Mouse (Mus musculus) lung, postnatal 25 days (tissue): ENCODE measurements around the gene Gm20388.
"Not testable (repeated sequence)": the region's sequence is repeated elsewhere in the genome, so short reads cannot be mapped to it uniquely, and the experiment has no call there.

Source experiments
- DNase-seq: peaks from one replicate; pipeline ENCODE4 v3.0.0; 2022; ENCODE audit warnings: low spot score

The Gm20388 gene

DNA sequence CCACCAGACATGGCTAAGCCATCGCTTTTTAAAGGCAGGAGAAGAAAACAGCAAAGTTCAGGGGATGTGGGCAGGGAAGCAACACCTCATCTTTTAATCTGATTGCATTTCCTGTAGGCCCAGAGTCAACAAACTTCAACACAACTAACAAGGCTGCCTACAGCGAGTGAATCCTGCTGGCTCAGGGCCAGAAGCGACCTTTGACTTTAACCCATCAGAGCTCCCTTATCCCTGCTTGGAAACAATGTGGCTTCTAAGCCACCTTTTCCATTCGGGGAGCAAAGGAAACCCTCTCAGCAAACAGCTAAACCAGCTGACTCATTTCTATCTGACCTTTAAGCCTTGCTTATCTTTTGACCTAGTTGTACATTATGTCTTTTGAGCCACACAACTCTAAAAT is 3886.1 kb downstream of the Gm20388 start:
- DNase-seq = no peak

DNA sequence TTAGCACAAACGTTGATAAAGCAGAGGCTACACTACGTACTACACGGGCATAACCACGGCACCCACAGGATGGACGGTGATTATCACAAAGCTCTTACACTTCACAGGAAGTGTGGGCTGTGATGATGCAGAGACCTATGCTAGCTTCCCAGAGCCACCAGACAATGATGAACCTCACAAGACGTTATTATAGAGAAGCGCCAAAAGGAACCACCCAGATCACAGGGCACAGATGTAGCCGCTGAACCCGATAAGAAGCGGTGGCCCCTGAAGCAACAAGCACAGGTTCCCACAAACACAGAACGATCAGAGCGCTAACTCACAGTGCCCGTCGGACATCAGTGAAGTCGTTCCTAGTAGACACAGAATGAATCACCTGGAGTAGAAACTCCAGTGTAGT is 3887.3 kb downstream of the Gm20388 start:
- no peak for DNase-seq

DNA sequence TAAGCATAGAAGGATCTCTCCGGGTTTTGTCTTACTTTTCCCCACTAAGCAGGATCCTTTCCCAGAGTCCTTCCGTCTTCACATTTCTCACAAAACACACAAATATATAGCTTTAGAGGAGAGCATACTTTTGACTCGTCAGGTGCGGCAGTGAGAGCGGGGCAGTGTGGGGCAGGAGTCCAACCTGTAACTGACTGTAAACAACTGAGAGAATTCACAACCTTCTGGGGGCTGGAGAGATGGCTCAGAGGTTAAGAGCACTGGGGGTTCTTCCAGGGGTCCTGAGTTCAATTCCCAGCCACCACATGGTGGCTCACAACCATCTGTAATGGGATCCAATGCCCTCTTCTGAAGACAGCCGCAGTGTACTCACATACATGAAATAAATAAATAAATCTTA is 3888.8 kb downstream of the Gm20388 start:
- no peak for DNase-seq

DNA sequence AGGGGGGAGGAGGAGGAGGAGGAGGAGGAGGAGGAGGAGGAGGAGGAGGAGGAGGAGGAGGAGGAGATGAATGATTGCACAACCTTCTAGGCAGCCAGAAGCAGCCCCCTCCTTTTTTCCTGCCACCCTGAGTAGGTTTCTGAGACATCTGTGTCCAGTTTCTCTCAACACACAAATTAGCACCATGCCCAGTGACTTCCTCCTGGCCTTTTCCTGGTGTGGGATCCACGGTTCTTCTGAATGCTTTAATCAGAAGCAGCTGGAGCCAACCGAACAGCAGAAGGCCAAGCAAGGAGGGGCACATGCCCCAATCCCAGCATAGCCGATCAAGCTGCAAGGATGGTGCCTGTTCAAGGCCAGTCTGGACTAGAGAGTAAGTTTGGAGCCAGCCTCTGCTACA is 3889.2 kb downstream of the Gm20388 start:
- no peak for DNase-seq

DNA sequence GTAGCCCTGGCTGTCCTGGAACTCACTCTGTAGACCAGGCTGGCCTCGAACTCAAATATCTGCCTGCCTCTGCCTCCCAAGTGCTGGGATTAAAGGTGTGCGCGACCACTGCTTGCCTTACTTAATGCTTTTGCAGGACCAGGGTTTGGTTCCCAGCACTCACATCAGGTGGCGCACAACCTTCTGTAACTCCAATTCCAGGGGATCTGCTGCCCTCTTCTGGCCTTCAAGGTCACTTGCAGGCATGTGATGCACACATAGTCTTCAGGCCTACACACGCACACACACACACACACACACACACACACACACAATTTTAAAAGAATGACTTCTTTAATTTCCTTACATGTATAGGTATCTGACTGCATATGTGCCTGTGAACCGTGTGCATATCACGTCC is 3890.2 kb downstream of the Gm20388 start:
- no peak for DNase-seq

DNA sequence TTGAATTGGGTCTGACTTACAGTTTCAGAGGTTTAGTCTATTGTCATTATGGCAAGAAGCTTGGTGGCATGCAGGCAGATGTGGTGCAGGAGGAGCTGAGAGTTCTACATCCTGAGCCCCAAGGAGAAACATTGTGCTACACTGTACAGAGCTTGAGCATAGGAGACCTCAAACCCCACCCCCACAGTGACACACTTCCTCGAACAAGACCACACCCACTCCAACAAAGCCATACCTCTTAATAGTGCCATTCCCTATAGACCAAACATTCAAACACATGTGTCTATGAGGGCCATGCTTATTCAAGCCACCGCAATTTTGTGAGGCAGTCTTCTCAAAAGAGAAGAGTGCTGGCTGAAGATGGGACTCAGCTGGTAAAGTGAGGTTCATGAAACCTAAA is 3890.9 kb downstream of the Gm20388 start:
- DNase-seq = no peak

GRCm38 (mm10) chr8:123803639-123804038 is 3893.0 kb downstream of the Gm20388 start:
- no peak for DNase-seq

DNA sequence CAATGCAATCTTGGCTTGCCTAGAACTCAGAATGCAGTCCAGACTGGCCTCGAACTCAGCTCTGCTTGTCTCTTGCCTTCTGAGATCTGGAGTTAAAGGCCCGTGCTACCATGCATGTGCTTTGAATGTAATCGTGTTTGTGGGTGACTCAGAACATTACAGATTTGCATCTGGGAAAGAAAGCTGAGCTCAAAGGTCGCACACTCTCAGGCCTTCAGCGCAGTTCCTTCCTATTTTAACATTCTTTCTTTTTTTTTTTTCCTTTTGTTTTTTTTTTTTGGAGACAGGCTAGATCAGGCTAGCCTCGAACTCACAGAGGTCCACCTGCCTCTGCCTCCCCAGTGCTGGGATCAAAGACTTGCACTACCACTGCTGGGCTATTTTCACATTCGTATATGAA is 3893.9 kb downstream of the Gm20388 start:
- DNase-seq = no peak

- DNase-seq = no peak
Observed at GRCm38 (mm10) chr8:123805209-123805717, 3894.6 kb downstream of the Gm20388 start.

DNA sequence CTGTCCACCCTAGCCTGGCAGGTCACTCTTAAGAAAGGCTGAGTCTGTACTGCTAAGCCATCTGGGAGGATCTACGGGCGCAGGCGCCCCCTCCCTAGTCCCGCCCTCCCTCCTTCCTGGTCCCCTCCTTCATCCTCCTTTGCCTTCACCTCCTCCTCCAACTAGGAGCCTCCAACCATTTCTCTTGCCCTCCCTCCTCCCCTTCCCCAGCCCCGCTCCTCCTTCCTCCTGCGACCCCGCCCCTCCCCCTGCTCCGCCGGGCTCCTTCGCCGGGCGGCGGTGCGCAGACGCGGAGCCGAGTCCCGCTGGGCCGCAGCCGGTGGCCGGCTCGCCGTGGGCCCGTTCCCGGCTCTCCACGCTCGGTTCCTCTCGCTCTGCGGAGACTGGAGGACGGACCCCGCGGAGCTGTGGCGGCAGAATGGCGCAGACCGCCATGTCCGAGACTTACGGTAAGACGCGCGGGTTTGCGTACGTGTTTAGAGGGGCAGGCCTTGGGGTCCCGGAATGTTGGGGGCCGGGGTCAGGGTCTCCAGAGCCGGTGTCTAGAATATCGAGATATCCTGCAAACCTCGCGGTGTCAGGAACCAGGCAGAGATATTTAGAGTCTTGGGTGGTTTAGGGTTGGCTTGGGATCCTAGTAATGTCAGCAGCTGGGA is 3895.2 kb downstream of the Gm20388 start, which contains the start of gene Rab4a:
TSS of gene Rab4a (plus strand) at position 268 of the 656 bp plus-strand sequence.
- peak; percentile 84 for DNase-seq

GRCm38 (mm10) chr8:123806374-123806935 is 3895.8 kb downstream of the Gm20388 start:
- no peak for DNase-seq

DNA sequence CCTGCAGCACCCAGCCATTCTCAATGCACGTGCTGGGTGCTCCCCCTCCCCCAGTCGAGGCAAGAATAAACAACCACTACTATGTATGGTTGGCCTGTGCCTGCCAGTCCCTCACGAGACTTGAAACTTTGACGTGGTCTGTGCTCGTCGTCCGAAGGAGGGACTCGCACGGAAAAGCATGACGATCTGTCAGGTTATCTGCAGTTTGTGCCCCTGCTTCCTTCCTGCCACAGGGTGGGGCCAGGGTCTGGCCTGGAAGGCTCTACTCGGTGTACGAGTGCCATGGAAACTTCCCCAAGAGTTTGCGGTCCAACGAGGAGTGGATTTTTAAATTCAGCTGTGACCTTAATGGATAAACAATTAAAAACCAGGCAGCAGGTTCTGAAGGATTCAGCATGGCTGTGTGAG is 3896.4 kb downstream of the Gm20388 start:
- peak; percentile 28 for DNase-seq

- no peak for DNase-seq
Observed at GRCm38 (mm10) chr8:123807852-123808573, 3897.4 kb downstream of the Gm20388 start.

DNA sequence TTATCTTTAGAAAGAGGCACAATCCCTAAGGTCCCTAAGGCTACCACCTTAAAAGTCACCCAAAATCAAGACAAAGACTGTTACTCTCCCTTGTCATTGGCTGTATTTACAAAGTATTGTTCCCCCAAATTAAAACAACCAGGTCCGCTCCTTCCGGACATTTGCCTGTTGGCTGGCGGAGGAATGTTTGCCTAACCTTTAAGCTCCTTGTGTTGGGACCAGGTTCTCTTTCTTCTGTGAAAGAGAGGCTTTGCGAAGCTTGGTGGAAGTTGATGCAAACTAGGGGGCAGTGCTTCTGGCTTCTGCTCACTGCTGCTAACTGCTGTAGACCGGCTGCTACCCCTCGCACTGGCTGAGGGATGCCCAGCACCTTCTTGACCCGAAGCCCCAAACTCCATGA is 3898.0 kb downstream of the Gm20388 start:
- no peak for DNase-seq

DNA sequence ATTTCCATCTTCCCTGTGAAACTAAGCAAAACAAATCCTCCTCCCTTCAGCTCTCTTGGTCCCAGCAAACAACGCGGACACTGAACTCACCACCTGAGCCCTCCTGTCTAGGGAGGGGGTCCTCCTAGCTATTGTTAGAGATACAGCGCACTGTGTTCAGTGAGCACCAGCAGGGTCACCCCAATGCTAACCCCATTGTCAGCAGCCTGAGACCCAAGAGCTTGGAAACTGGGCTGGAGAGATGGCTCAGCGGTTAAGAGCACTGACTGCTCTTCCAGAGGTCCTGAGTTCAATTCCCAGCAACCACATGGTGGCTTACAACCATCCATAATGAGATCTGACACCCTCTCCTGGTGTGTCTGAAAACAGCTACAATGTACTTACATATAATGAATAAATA is 3898.7 kb downstream of the Gm20388 start:
- not testable (repeated sequence) for DNase-seq

DNA sequence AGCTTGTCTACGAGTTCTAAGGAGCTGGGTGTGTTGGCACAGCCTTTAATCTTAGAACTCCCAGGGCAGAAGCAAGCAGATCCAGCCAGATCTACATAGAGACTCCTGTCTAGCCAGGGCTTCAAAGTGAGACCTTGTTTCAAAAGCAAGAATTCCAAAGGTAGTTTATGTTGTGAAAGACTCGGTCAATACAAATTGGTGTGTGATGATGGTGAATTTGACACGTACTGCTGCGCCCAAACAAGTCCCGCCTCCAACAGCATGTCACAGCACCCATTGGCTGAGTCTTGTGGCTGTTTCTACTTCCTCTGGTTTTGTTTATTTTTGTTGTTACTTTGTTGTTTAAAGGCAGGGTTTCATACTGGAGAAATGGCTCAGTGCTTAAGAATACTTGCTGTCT is 3901.6 kb downstream of the Gm20388 start:
- DNase-seq = no peak

DNA sequence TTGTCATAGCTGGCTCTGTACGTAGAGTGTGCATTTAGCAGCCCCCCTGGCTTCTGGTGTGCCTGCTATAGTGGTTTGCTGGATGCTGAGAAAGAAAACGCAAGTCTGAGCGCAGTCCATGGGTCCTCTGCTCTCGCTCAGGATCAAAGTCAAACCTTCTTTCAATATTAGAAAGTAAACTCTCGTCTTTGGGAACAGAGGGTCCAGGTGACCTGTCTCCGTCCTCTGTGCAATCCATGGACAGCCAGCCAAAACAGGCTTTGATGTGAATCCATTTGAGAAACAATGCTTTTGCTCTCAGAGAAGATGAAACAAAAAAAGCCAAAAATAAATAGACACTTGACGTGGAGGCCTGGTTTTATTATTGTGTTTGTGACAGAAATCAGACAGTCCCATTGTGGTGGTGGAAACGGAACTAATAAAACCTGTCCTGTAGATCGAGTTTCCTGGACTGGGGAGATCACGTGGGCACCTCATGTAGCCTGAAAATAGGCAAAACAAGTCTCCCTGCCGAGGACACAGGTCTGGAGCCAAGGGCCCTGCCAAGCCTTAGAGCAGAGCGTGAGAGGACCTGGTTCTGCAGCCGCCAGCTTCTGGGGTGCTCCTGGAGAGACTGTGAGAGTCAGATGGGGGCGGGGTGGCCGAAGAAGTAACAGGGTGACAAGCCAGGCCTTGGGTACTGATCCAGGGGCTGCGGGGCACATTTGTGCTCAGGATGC is 3902.7 kb downstream of the Gm20388 start:
- no peak for DNase-seq

GRCm38 (mm10) chr8:123813892-123814266 is 3903.2 kb downstream of the Gm20388 start:
- no peak for DNase-seq

DNA sequence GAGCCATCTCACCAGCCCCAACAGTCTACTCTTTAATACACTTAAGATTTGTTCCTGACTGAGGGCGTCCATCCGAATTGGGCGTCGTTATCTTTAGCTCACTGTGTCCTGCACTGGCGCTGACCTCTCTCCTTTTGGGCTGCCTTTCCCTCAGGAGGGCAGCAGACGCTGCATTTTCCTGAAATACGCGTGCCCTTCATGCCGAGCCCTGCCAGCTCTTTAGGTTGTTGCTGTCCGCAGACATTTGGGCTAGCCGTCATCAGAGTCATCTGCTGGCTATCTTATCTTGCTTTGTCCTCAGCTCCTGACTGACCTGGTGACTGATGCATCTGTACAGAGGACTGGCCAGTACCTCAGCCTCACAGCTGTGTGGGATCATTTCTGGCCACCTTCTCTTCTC is 3904.7 kb downstream of the Gm20388 start:
- no peak for DNase-seq

- no peak for DNase-seq
Observed at GRCm38 (mm10) chr8:123816939-123817338, 3906.3 kb downstream of the Gm20388 start.

GRCm38 (mm10) chr8:123817747-123818146 is 3907.1 kb downstream of the Gm20388 start:
- DNase-seq = no peak
